Mouse (Mus musculus) kidney, adult 18-20 months (tissue): ENCODE results near the gene Amn1.
"Not testable (repeated sequence)": the region's sequence is repeated elsewhere in the genome, so short reads cannot be mapped to it uniquely, and the experiment has no call there.

ENCODE experiments used
- DNase-seq: peaks from one replicate; pipeline ENCODE4 v3.0.0; 2021

The Amn1 gene

GRCm38 (mm10) chr6:149154116-149155030, 34.1 kb downstream of the Amn1 start:
- DNase-seq: no peak

GRCm38 (mm10) chr6:149153473-149154115, 34.9 kb downstream of the Amn1 start:
- no peak for DNase-seq

- DNase-seq: no peak
These were observed 36.4 kb downstream of the Amn1 start for GRCm38 (mm10) chr6:149152119-149152518.

DNA sequence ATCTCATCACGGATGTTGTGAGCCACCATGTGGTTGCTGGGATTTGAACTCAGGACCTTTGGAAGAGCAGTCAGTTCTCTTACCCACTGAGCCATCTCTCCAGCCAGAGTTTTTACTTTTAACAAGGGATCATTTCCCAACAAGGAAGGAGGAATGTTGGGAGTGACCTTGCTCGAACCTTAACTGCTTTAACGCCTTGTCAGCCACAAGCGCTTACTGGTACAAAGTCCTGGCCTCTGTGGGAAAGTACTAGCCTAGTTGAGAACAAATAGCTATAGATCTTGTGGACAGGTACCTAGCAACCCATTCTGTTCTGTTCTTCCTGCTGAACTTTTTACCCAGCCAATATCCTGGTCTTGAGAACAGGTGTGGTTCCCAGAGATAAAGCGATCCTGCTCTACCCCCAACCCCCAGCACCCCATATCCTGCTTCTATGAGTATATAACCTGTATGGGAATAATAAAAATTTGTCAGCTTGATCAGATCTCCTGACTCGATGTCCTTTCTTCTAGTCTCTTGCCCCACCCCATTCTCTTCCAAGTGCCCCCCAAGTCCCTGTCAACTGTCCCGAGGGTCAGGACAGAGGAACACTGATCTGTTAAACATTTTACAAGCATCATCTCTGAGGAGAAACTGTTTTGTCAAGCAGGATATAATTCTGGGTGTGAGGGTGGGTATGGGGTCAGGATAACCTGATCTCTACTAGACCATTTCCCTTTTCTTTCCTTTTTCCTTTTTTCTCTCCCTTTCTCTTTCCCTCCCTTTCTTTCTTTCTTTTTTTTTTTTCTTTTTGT, 39.9 kb downstream of the Amn1 start:
- DNase-seq: peak; percentile 40

DNA sequence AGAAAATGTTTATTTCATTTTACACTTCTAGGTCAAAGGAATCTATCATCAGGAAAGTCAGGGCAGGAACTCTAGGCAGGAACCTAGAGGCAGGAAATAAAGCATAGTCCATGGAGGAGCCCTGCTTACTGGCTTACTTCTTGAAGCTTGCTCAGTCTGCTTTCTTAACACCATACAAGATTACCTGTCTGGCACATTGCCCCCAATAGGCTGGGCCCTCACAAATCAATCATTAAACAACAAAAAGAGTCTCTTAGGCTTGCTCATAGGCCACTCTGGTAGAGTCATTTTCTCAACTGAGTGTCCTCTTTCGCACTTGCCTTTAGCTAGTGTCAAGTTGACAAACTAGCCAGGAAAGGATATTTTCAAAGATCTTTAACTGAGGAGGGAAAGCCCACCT, 43.4 kb downstream of the Amn1 start:
- DNase-seq: no peak

GRCm38 (mm10) chr6:149141393-149142173, 46.9 kb downstream of the Amn1 start:
- DNase-seq: peak; percentile 89

GRCm38 (mm10) chr6:149139471-149139870, 49.0 kb downstream of the Amn1 start, which contains the start of gene Etfbkmt:
Etfbkmt (plus strand) TSS chr6:149139849.
- no peak for DNase-seq

GRCm38 (mm10) chr6:149139011-149139410, 49.5 kb downstream of the Amn1 start:
- DNase-seq: no peak

DNA sequence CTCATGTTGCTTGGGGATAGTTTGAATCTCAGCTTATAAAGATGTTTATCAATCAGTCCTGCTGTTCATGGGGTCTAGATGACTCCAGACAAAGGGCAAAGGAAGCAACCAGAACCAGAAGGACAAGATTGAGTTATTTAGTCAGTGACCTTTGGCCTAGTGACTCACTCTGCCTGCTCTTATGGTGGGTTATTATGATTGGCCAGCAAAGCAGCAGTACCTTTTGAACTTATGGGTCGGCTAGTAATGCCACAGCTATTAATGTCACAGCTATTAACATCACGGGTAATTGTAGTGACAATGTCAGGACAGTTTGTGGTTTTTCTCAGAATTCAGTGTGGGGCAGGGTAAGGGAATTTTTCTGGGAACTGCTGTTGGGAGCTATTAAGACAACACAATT, 50.6 kb downstream of the Amn1 start:
- no peak for DNase-seq

DNA sequence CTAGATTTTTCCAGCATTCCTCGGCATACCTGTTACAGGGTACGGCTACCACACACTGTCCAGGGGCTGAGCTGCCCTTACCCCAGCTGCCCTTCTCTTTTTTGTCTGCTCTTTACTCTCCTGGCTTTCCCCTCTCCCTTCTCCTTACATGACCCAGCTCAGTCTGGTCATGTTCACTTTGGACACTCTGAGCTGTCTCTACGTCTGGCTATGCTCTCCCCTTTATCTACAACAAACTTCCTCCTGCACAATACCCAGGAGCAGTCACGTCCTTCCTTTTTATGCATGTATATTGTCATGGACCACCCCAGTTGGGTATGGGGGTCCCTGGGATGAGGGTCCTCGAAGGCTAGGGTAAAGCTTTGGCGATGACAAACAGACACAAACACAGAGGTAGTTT, 52.9 kb downstream of the Amn1 start:
- no peak for DNase-seq

DNA sequence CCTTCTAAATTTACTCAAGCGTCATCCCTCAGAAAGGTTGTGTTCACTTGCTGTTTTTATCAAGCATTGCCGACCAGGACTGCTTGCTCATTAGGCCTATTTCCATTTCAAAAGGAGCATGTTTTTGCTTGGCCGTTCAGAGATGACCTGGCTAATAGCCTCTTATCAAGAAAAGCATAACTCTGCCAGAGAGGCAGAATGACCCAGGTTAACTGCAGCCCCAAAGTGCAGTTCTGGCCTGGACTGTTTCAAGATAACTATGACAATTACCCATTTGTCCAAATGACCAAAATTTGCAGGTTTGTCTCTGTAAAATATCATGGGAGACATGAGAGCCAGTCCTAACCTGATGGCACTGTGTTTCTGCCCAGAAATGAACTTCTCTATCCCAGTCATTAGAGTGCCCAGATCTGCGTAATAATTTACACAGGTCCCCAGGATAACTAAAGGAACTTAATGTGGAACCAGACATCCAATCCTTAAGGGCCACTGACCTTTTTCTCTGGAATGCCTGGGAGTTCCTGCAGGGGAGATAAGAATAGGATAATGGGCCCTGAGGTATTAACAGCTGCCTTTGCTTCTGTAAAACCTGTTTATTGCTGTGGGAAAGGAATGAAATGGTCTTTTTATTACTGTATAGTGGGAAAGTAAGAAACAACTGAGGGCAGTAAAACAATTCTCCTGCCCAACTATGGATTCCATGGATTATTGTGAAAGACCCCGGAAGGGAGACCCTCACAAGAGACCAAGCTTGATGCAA, 53.9 kb downstream of the Amn1 start:
- DNase-seq: no peak

- no peak for DNase-seq
These were observed 56.0 kb downstream of the Amn1 start for GRCm38 (mm10) chr6:149132311-149133077.

- no peak for DNase-seq
These were observed 57.4 kb downstream of the Amn1 start for GRCm38 (mm10) chr6:149131111-149131510.

DNA sequence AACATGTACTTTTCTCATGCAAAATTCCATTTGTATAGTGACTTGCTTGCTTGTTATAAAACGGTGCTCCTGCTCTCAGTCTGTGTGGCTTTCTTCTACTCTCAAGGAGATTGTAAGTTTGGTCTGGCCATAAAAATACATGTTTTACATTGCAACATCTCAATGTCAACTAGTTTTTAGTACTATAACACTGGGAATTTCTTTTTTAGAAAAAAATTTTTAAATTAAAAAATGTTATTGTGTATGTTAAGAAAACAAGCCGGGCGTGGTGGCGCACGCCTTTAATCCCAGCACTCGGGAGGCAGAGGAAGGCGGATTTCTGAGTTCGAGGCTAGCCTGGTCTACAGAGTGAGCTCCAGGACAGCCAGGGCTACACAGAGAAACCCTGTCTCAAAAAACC, 58.6 kb downstream of the Amn1 start, which contains the start of gene Gm10203:
Gene Gm10203 (plus strand): TSS at position 301 of the 400 bp plus-strand sequence.
- not testable (repeated sequence) for DNase-seq

DNA sequence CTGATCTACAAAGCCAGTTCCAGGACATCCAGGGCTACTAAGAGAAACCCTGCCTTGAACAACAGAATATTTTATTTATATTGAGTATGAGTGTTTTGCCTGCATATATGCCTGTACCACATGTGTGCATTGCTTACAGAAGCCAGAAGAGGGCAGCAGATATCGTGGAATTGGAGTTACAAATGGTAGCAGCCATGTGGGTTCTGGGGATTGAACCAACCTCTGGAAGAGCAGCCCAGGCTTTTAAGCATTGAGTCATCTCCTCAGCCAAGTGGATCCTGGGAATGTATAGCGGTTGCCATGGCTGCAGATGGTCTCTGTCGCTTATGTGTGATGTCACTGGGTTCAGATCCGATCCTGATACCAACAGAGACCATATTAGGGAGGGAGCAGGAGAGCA, 61.8 kb downstream of the Amn1 start:
- peak; percentile 68 for DNase-seq

DNA sequence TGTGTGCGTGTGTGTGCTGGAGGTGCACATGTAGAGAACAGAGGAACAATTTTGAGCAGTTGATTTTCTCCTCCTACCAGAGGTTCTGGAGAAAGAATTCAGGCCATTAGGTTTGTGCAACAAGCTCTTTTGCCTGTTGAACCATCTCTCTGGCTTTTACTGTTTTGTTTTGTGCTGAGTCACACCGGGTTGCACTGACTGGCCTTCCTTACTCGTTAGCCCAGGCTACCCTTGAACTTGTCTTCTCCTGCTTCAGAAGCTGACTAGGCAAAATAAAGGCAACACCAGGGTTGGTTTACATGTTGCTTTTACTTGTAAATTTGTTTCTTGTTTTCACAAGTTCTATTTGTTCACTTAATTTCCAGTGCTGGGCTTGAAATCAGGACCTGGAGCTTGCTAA, 65.5 kb downstream of the Amn1 start:
- no peak for DNase-seq

DNA sequence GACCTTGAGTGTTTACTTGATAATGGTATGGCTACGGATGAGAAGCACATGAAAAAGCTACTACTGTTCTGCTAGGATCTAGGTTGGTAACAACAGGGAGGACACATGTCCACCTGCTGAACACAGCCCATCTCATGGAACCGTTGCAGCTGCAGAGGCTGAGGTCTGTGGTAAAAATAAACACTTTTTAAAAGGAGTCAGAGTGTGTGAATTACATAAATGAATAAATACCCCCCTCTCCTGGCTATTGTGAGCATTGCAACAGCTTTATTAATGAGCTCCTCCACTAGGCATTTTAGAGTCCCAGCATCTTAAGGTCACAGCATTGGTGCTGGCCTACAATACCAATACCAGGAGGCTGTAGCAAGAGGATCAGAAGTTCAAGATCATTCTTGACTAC, 68.7 kb downstream of the Amn1 start:
- DNase-seq: peak; percentile 36

DNA sequence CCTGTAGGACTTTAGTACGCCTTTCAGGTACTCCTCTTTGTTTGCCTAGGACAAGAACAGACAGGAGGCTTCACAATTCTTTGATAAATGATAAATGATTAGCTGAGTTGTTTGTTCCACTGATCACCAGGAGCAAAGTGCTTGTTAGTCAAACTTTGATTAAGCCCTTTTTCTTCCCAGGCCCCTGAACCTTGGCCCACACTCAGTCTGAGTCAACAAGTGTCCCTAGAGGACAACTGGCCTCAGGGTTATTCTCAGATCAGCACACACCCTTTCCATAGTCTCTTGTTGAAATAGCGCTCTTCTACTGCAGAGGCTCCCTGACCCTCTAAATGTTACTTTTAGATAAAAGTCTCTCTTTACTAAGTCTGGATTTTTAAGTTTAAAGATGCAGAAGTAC, 69.6 kb downstream of the Amn1 start:
- peak; percentile 40 for DNase-seq

GRCm38 (mm10) chr6:149116992-149117391, 71.5 kb downstream of the Amn1 start:
- no peak for DNase-seq

DNA sequence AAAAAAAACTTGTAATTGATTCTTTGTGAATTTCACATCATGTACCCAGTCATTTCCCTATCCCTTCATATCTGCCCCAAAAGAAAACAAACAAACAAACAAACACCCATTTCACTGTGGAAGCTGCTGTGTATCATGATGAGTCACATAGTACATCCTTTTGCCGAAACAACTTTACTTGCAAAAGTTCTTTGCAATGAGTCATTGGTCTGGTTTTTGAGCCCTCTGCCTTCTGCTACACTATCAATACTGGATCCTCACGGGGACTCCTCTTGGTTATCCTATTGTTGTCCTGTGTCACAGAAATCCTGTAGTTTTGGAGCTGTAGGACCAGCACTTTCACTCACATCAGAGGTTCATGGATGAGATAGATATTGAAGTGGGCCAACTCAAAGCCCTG, 79.6 kb downstream of the Amn1 start:
- no peak for DNase-seq

DNA sequence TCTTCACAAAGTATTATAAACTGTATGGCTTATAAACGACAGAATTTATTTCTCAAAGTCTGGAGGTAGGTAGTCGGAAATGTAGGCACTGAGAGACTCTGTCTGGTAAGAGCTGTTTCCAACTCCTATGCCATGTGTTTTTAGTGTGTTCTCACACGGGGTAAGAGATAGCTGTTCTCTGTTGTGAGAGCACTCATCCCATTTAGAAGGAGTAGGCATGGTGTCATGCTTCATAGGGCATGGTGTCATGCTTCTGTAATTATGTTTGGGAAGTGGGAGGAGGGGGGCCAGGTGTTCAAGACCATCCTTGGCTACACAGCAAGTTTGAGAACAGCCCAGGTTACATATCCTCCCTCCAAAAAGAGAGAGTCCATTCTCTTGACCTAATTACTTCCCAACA, 80.9 kb downstream of the Amn1 start:
- no peak for DNase-seq
